Mouse (Mus musculus) cerebellum, adult 11-12 months (tissue): ENCODE measurements at regions not wholly inside any gene's neighbourhood (a gene's known extent, or its start where the extent isn't known, plus 50 kb on each side); places are given as distances from the start of the nearest gene placed in this dataset.

Experiments
- DNase-seq: peaks from one replicate; pipeline ENCODE4 v3.0.0; 2022

- DNase-seq, result no peak
Observed at GRCm38 (mm10) chr14:76188105-76188645, 77.5 kb downstream of the Nufip1 start.

- DNase-seq, result no peak
Observed at GRCm38 (mm10) chr14:76195324-76195723, 84.6 kb downstream of the Nufip1 start.

- DNase-seq, result no peak
Observed at GRCm38 (mm10) chr14:76197357-76197756, 86.7 kb downstream of the Nufip1 start.

- no peak for DNase-seq
Observed at GRCm38 (mm10) chr14:76198406-76198805, 87.7 kb downstream of the Nufip1 start.

- no peak for DNase-seq
Observed at GRCm38 (mm10) chr14:76202595-76202994, 91.9 kb downstream of the Nufip1 start.

- no peak for DNase-seq
Observed at GRCm38 (mm10) chr14:76203135-76203534, 92.4 kb downstream of the Nufip1 start.

- DNase-seq, result no peak
Observed at GRCm38 (mm10) chr14:76216446-76217177, 105.9 kb downstream of the Nufip1 start.

GRCm38 (mm10) chr14:76217178-76217500, 106.4 kb downstream of the Nufip1 start:
- no peak for DNase-seq

- no peak for DNase-seq
Observed at GRCm38 (mm10) chr14:76217571-76218256, 107.0 kb downstream of the Nufip1 start.

GRCm38 (mm10) chr14:76220952-76221351, 110.3 kb downstream of the Nufip1 start:
- DNase-seq, result no peak

GRCm38 (mm10) chr14:76221617-76222319, 111.1 kb downstream of the Nufip1 start:
- no peak for DNase-seq

GRCm38 (mm10) chr14:76222320-76222626, 111.6 kb downstream of the Nufip1 start:
- no peak for DNase-seq

GRCm38 (mm10) chr14:76223036-76223650, 112.5 kb downstream of the Nufip1 start:
- DNase-seq, result no peak

- DNase-seq, result no peak
Observed at GRCm38 (mm10) chr14:76223903-76224302, 113.2 kb downstream of the Nufip1 start.

- no peak for DNase-seq
Observed at GRCm38 (mm10) chr14:76225532-76225931, 114.8 kb downstream of the Nufip1 start.

- no peak for DNase-seq
Observed at GRCm38 (mm10) chr14:76226621-76227297, 116.1 kb downstream of the Nufip1 start.

GRCm38 (mm10) chr14:76228968-76229555, 118.4 kb downstream of the Nufip1 start:
- no peak for DNase-seq

- DNase-seq, result no peak
Observed at GRCm38 (mm10) chr14:76239856-76240493, 129.3 kb downstream of the Nufip1 start.

- DNase-seq, result no peak
Observed at GRCm38 (mm10) chr14:76243581-76244337, 133.1 kb downstream of the Nufip1 start.

GRCm38 (mm10) chr14:76244338-76245062, 133.8 kb downstream of the Nufip1 start:
- DNase-seq, result no peak

GRCm38 (mm10) chr14:76245063-76245396, 134.3 kb downstream of the Nufip1 start:
- DNase-seq, result peak; percentile 38
